Mouse (Mus musculus): ENCODE data around the gene Tomm22.

Tomm22 gene

GRCm38 (mm10) chr15:79685141-79685641 is 14.5 kb downstream of the Tomm22 start:
- in situ Hi-C loops (cut with MboI, MseI): loop anchor here (5.0 to 10.0 kb wide), 2 partner anchors 778 to 1190 kb away; partner anchors contain the start of gene Il2rb

- in situ Hi-C loops (cut with MboI, MseI): loop anchor here (5.0 to 10.0 kb wide), 2 partner anchors 779 to 1191 kb away; partner anchors contain the start of gene Il2rb
Observed at GRCm38 (mm10) chr15:79686046-79686869, 15.6 kb downstream of the Tomm22 start.

GRCm38 (mm10) chr15:79687175-79687574 is 16.5 kb downstream of the Tomm22 start:
- in situ Hi-C loops (cut with MboI, MseI): loop anchor here (5.0 to 10.0 kb wide), 2 partner anchors 780 to 1192 kb away; partner anchors contain the start of gene Il2rb

GRCm38 (mm10) chr15:79687646-79688267 is 17.1 kb downstream of the Tomm22 start, which contains the start of gene Josd1:
Gene Josd1, minus strand, starts transcription at chr15:79687919.
- in situ Hi-C loops (cut with MboI, MseI): loop anchor here (5.0 to 10.0 kb wide), 2 partner anchors 780 to 1193 kb away; partner anchors contain the start of gene Il2rb

GRCm38 (mm10) chr15:79688268-79688956 is 17.8 kb downstream of the Tomm22 start:
- in situ Hi-C loops (cut with MboI, MseI): loop anchor here (5.0 to 10.0 kb wide), 2 partner anchors 781 to 1194 kb away; partner anchors contain the start of gene Il2rb

GRCm38 (mm10) chr15:79689662-79690425 is 19.2 kb downstream of the Tomm22 start:
- in situ Hi-C loops (cut with MboI, MseI): loop anchor here (5.0 to 10.0 kb wide), 3 partner anchors 783 to 1755 kb away; partner anchors contain the start of gene Il2rb

GRCm38 (mm10) chr15:79690426-79691022 is 19.9 kb downstream of the Tomm22 start, which contains the start of gene Gtpbp1:
Gene Gtpbp1, plus strand, starts transcription at chr15:79690845.
- in situ Hi-C loops (cut with MboI, MseI): loop anchor here (10.0 kb wide), 1 partner anchor 1756 kb away; no protein-coding TSS in a partner anchor

GRCm38 (mm10) chr15:79691023-79691508 is 20.4 kb downstream of the Tomm22 start:
- in situ Hi-C loops (cut with MboI, MseI): loop anchor here (10.0 kb wide), 1 partner anchor 1756 kb away; no protein-coding TSS in a partner anchor

- in situ Hi-C loops (cut with MboI, MseI): loop anchor here (10.0 kb wide), 1 partner anchor 1758 kb away; no protein-coding TSS in a partner anchor
Observed at GRCm38 (mm10) chr15:79692334-79692733, 21.7 kb downstream of the Tomm22 start.

GRCm38 (mm10) chr15:79693740-79694139 is 23.1 kb downstream of the Tomm22 start:
- in situ Hi-C loops (cut with MboI, MseI): loop anchor here (10.0 kb wide), 1 partner anchor 1759 kb away; no protein-coding TSS in a partner anchor

- in situ Hi-C loops (cut with MboI, MseI): loop anchor here (10.0 kb wide), 1 partner anchor 1760 kb away; no protein-coding TSS in a partner anchor
Observed at GRCm38 (mm10) chr15:79694512-79694911, 23.9 kb downstream of the Tomm22 start.

- in situ Hi-C loops (cut with MboI, MseI): loop anchor here (10.0 kb wide), 1 partner anchor 1761 kb away; no protein-coding TSS in a partner anchor
Observed at GRCm38 (mm10) chr15:79695516-79695915, 24.9 kb downstream of the Tomm22 start.

GRCm38 (mm10) chr15:79696508-79696907 is 25.8 kb downstream of the Tomm22 start:
- in situ Hi-C loops (cut with MboI, MseI): loop anchor here (10.0 kb wide), 1 partner anchor 1762 kb away; no protein-coding TSS in a partner anchor

GRCm38 (mm10) chr15:79697011-79697410 is 26.4 kb downstream of the Tomm22 start:
- in situ Hi-C loops (cut with MboI, MseI): loop anchor here (10.0 kb wide), 1 partner anchor 1762 kb away; no protein-coding TSS in a partner anchor

- in situ Hi-C loops (cut with MboI, MseI): loop anchor here (10.0 kb wide), 1 partner anchor 1763 kb away; no protein-coding TSS in a partner anchor
Observed at GRCm38 (mm10) chr15:79697558-79698187, 27.0 kb downstream of the Tomm22 start.

GRCm38 (mm10) chr15:79706603-79707214 is 36.0 kb downstream of the Tomm22 start:
- in situ Hi-C loops (cut with MboI, MseI): no loop called here

GRCm38 (mm10) chr15:79708229-79708822 is 37.7 kb downstream of the Tomm22 start:
- in situ Hi-C loops (cut with MboI, MseI): no loop called here

- in situ Hi-C loops (cut with MboI, MseI): no loop called here
Observed at GRCm38 (mm10) chr15:79715646-79716045, 45.0 kb downstream of the Tomm22 start.

Measured in T-helper 1 cell (primary cell).